Comparison of ENCODE assay signal across 12 mouse cellular contexts in the genomic region with DNA sequence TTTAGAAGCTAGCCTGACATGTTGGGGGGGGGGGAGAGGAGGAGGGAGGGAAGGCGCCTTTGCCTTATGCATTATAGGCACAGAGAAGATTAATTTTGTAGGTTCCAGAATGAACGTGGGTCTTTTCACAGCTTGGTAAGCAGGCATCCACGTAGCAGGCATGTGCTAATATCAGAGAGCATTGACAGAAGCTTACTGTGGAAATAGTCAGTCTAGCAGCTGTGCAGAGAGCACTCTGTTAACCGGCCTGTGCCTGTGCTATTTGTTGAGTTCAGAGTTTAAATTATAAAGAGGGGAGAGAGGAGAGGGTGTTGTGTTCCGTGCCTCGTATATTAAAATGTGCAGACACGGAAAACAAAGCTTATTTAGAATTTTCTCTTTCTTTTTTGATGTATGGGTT.
DNase-seq lines count a peak whose midpoint lies in the region; ATAC-seq lines count a peak whose summit lies in the region.
"Had no signal": no experiment of that assay in that cellular context is flagged by ENCODE, and none has a peak within 500 bp of the region (broad histone marks: within the 10 kb centered on the region; RNA-seq: fewer than 3 reads in every experiment).

No protein-coding gene starts in this region.

- H3K4me2 ChIP-seq in hindbrain, embryonic 11.5 days (replicated peaks; ENCODE audit: low read depth, low read length), result no peak overlapping the region
- H3K4me2 ChIP-seq in forebrain, embryonic 15.5 days (replicated peaks), result peak overlapping the region; percentile 92
- H3K4me2 ChIP-seq in midbrain, embryonic 14.5 days (ENCODE audit: low read length), result peak overlapping the region; percentile 88

- WGBS in hindbrain, embryonic 10.5 days, result 83% methylated on average over 7 of the region's 7 CpGs
- WGBS in hindbrain, embryonic 11.5 days, result 78% methylated on average over 7 of the region's 7 CpGs
- 34% methylated on average over 7 of the region's 7 CpGs for WGBS in forebrain, embryonic 15.5 days
- WGBS in midbrain, embryonic 14.5 days, result 56% methylated on average over 7 of the region's 7 CpGs

- DNase-seq in hindbrain, embryonic 10.5 days (ENCODE audit: low spot score), result no peak
- no peak for DNase-seq in hindbrain, embryonic 11.5 days (ENCODE audit: low spot score)
- DNase-seq in MN1 (ENCODE audit: low spot score) (peak; percentile 35), liver (no peak)
- peak; percentile 40 for DNase-seq in midbrain, embryonic 14.5 days
- DNase-seq in urinary bladder, adult 18-20 months (ENCODE audit: low spot score in 2 of 2), result no peak
- DNase-seq in testis, postnatal 10 days (ENCODE audit: low spot score), result no peak
- DNase-seq: layer of hippocampus, postnatal 36 days; retina, postnatal 1 day; thymus, postnatal 14 days had no signal

- no peaks in the 10 kb centered on the region for H3K9me3 ChIP-seq in hindbrain, embryonic 10.5 days
- no peaks in the 10 kb centered on the region for H3K9me3 ChIP-seq in hindbrain, embryonic 11.5 days (ENCODE audit: control insufficient read depth, low read length)
- H3K9me3 ChIP-seq in forebrain, embryonic 15.5 days, result no peaks in the 10 kb centered on the region
- H3K9me3 ChIP-seq in midbrain, embryonic 14.5 days (ENCODE audit: control insufficient read depth, low read length), result no peaks in the 10 kb centered on the region
- H3K9me3 ChIP-seq: heart, embryonic 12.5 days had no signal

- H3K9ac ChIP-seq in hindbrain, embryonic 11.5 days (ENCODE audit: low read depth, low read length), result no peak overlapping the region
- peak overlapping the region; percentile 27; the same call in 1 of the 2 replicates for H3K9ac ChIP-seq in forebrain, embryonic 15.5 days (replicated peaks)
- peak overlapping the region; percentile 43 for H3K9ac ChIP-seq in midbrain, embryonic 14.5 days (replicated peaks; ENCODE audit: low read length)
- H3K9ac ChIP-seq: heart, embryonic 12.5 days had no signal

- H3K27me3 ChIP-seq in hindbrain, embryonic 10.5 days (ENCODE audit: insufficient read depth, poor library complexity, severe bottlenecking), result no peaks in the 10 kb centered on the region
- H3K27me3 ChIP-seq in hindbrain, embryonic 11.5 days (ENCODE audit: control insufficient read depth, insufficient read depth, low read length), result no peaks in the 10 kb centered on the region
- H3K27me3 ChIP-seq in forebrain, embryonic 15.5 days, result no peaks in the 10 kb centered on the region
- no peaks in the 10 kb centered on the region for H3K27me3 ChIP-seq in midbrain, embryonic 14.5 days (ENCODE audit: control insufficient read depth, insufficient read depth, low read length)
- H3K27me3 ChIP-seq: heart, embryonic 12.5 days had no signal

- peaks cover 13% of the 10 kb centered on the region; the same call in 1 of the 2 replicates for H3K36me3 ChIP-seq in hindbrain, embryonic 10.5 days
- no peaks in the 10 kb centered on the region for H3K36me3 ChIP-seq in hindbrain, embryonic 11.5 days (ENCODE audit: control insufficient read depth, insufficient read depth, low read length)
- H3K36me3 ChIP-seq in forebrain, embryonic 15.5 days, result no peaks in the 10 kb centered on the region
- H3K36me3 ChIP-seq in midbrain, embryonic 14.5 days (ENCODE audit: control insufficient read depth, insufficient read depth, low read length), result no peaks in the 10 kb centered on the region
- H3K36me3 ChIP-seq: heart, embryonic 12.5 days had no signal

- no peak overlapping the region for H3K4me3 ChIP-seq in hindbrain, embryonic 10.5 days
- H3K4me3 ChIP-seq in hindbrain, embryonic 11.5 days (ENCODE audit: low read depth, low read length), result no peak overlapping the region
- H3K4me3 ChIP-seq in forebrain, embryonic 15.5 days, result peak overlapping the region; percentile 65
- H3K4me3 ChIP-seq in midbrain, embryonic 14.5 days (replicated peaks; ENCODE audit: low read depth, low read length), result peak overlapping the region; percentile 64

- peak overlapping the region; percentile 4; the same call in 1 of the 2 replicates for H3K27ac ChIP-seq in hindbrain, embryonic 10.5 days
- no peak overlapping the region for H3K27ac ChIP-seq in hindbrain, embryonic 11.5 days (ENCODE audit: low read depth, low read length)
- peak overlapping the region; percentile 99 for H3K27ac ChIP-seq in forebrain, embryonic 15.5 days (replicated peaks)
- H3K27ac ChIP-seq in midbrain, embryonic 14.5 days (replicated peaks; ENCODE audit: low read depth, low read length), result peak overlapping the region; percentile 27; the same call in 1 of the 2 replicates

- H3K4me1 ChIP-seq in hindbrain, embryonic 10.5 days (replicated peaks), result peaks cover 54% of the 10 kb centered on the region
- peaks cover 7% of the 10 kb centered on the region for H3K4me1 ChIP-seq in hindbrain, embryonic 11.5 days (replicated peaks; ENCODE audit: control insufficient read depth, insufficient read depth, low read length)
- peaks cover 52% of the 10 kb centered on the region for H3K4me1 ChIP-seq in forebrain, embryonic 15.5 days
- peaks cover 35% of the 10 kb centered on the region for H3K4me1 ChIP-seq in midbrain, embryonic 14.5 days (ENCODE audit: control insufficient read depth, insufficient read depth, low read length)

- ATAC-seq in hindbrain, embryonic 11.5 days (ENCODE audit: low FRiP score), result no peak
- no peak for ATAC-seq in forebrain, embryonic 15.5 days (replicated peaks)
- ATAC-seq in midbrain, embryonic 14.5 days (ENCODE audit: low FRiP score, low TSS enrichment), result no peak

Comparison
In these comparisons a context has a peak if more than half of its experiments do, and no peak if none do; other contexts are left out.
1. DNase-seq: peak in MN1 (single experiment) and midbrain, embryonic 14.5 days (single experiment); none in hindbrain, embryonic 10.5 days (single experiment), hindbrain, embryonic 11.5 days (single experiment), urinary bladder, adult 18-20 months (0 of 2), testis, postnatal 10 days (single experiment) and liver (single experiment).
2. H3K4me3 ChIP-seq: peak in forebrain, embryonic 15.5 days (single experiment) and midbrain, embryonic 14.5 days (single experiment); none in hindbrain, embryonic 10.5 days (single experiment) and hindbrain, embryonic 11.5 days (single experiment).